Comparison of ENCODE assay signal across 18 mouse cellular contexts in the genomic region with DNA sequence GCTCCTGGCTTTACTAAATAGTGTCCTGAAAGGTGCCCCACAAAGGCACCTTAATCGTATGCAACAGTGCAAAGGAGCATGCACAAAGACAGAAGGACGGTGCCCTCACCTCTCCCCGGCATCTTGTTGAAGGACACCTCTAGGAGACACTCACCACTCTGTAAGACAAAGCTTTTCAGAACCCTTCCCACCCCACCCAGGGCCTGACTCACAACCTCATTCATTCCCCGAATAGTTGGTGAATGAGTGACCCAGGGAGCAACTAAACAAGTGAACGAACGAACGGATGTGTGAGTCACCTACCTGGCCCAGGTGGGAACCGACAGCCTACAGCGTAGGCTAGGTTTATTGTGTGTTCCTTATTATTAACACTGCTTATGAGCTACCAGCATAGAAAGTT.
A peak's percentile ranks its signal among the peaks of the same experiment; 100 is the strongest.
DNase-seq lines count a peak whose midpoint lies in the region; ATAC-seq and TF ChIP-seq lines count a peak whose summit lies in the region.
"Had no signal": no experiment of that assay in that cellular context is flagged by ENCODE, and none has a peak within 500 bp of the region (broad histone marks: within the 10 kb centered on the region; RNA-seq: fewer than 3 reads in every experiment).

No protein-coding gene starts in this region.

- no peak overlapping the region for H3K4me3 ChIP-seq in gastrocnemius, adult 2 months
- no peak overlapping the region for H3K4me3 ChIP-seq in lung, postnatal 0 days (ENCODE audit: low read depth, low read length)
- no peak overlapping the region for H3K4me3 ChIP-seq in stomach, postnatal 0 days (ENCODE audit: low read depth, low read length)
- H3K4me3 ChIP-seq: left cerebral cortex, adult 2 months; limb, embryonic 13.5 days had no signal

- no peaks in the 10 kb centered on the region for H3K27me3 ChIP-seq in lung, postnatal 0 days (replicated peaks; ENCODE audit: insufficient read depth, low read length)
- no peaks in the 10 kb centered on the region for H3K27me3 ChIP-seq in stomach, postnatal 0 days (ENCODE audit: control insufficient read depth, insufficient read depth, low read length)
- H3K27me3 ChIP-seq: CH12.LX; limb, embryonic 13.5 days had no signal

- peak; percentile 64 for ATAC-seq in lung, postnatal 0 days
- ATAC-seq in stomach, postnatal 0 days (ENCODE audit: low FRiP score, low TSS enrichment) = peak; percentile 90
- ATAC-seq: forebrain, embryonic 16.5 days; inflammation-experienced regulatory T-cells, adult 6 months had no signal

- no peak overlapping the region for H3K9ac ChIP-seq in lung, postnatal 0 days (replicated peaks; ENCODE audit: low read depth)
- no peak overlapping the region for H3K9ac ChIP-seq in stomach, postnatal 0 days (ENCODE audit: low read length)
- H3K9ac ChIP-seq: limb, embryonic 13.5 days; liver, embryonic 14.5 days had no signal

- DNase-seq in gastrocnemius, adult 2 months = no peak
- DNase-seq in gastrocnemius, postnatal 4 days (ENCODE audit: low spot score in 2 of 2) = no peak
- peak; percentile 38 for DNase-seq in lung, postnatal 0 days (ENCODE audit: low spot score)
- no peak for DNase-seq in lung, postnatal 25 days (ENCODE audit: low spot score)
- peak; percentile 94 for DNase-seq in ZHBTc4 (ENCODE audit: low read depth, low spot score)
- peak; percentile 68 for DNase-seq in stomach, postnatal 0 days (ENCODE audit: low spot score)
- no peak for DNase-seq in cerebellum, postnatal 10 days
- no peak for DNase-seq in layer of hippocampus, postnatal 14 days (ENCODE audit: low spot score in 2 of 2)
- DNase-seq: adrenal gland, adult 8-10 months; cerebellum, postnatal 25 days; midbrain, embryonic 14.5 days; thymus, adult 2 months had no signal

- intact Hi-C loops in gastrocnemius, adult 2 months (cut with DNase I) = no loop called here

- H3K9me3 ChIP-seq in lung, postnatal 0 days (ENCODE audit: low read length) = no peaks in the 10 kb centered on the region
- H3K9me3 ChIP-seq in stomach, postnatal 0 days (ENCODE audit: control insufficient read depth, low read length) = no peaks in the 10 kb centered on the region
- H3K9me3 ChIP-seq: limb, embryonic 13.5 days had no signal

- no peaks in the 10 kb centered on the region; the same call in 1 of the 2 replicates for H3K4me1 ChIP-seq in lung, postnatal 0 days (ENCODE audit: insufficient read depth, low read depth, low read length)
- 0 out of 2 replicates have a peak, but pooled peaks cover 4% of the 10 kb centered on the region for H3K4me1 ChIP-seq in stomach, postnatal 0 days (replicated peaks; ENCODE audit: control insufficient read depth, insufficient read depth)

- H3K36me3 ChIP-seq in lung, postnatal 0 days (ENCODE audit: insufficient read depth, low read length) = peaks cover 24% of the 10 kb centered on the region; the same call in 1 of the 2 replicates
- H3K36me3 ChIP-seq in stomach, postnatal 0 days (ENCODE audit: control insufficient read depth, insufficient read depth, low read length) = no peaks in the 10 kb centered on the region; the same call in 1 of the 2 replicates

- TF ChIP-seq CTCF in gastrocnemius, adult 2 months (IDR thresholded peaks at IDR 0.05) = no peak
- no peak for TF ChIP-seq CTCF in lung, postnatal 0 days (IDR thresholded peaks at IDR 0.05)
- no peak for TF ChIP-seq CTCF in stomach, postnatal 0 days (IDR thresholded peaks at IDR 0.05; ENCODE audit: low read depth)

- no peak overlapping the region for H3K4me2 ChIP-seq in lung, postnatal 0 days (replicated peaks; ENCODE audit: low read depth, low read length)
- no peak overlapping the region for H3K4me2 ChIP-seq in stomach, postnatal 0 days (replicated peaks; ENCODE audit: low read depth)

- peak overlapping the region; percentile 20; the same call in 1 of the 2 replicates for H3K27ac ChIP-seq in gastrocnemius, adult 2 months
- H3K27ac ChIP-seq in lung, postnatal 0 days (ENCODE audit: low read length) = no peak overlapping the region
- 0 out of 2 replicates have a peak overlapping the region, but pooled peaks have one; percentile 58 for H3K27ac ChIP-seq in stomach, postnatal 0 days (replicated peaks)
- H3K27ac ChIP-seq: left cerebral cortex, adult 2 months; limb, embryonic 13.5 days; liver, embryonic 14.5 days had no signal

- TF ChIP-seq EP300 in lung, postnatal 0 days (IDR thresholded peaks at IDR 0.05) = 0 out of 2 replicates have a peak, but pooled peaks have one; percentile 25
- no peak for TF ChIP-seq EP300 in stomach, postnatal 0 days (optimal IDR thresholded peaks at IDR 0.05)

- WGBS in lung, postnatal 0 days = 62% methylated on average over 9 of the region's 9 CpGs
- 55% methylated on average over 9 of the region's 9 CpGs for WGBS in stomach, postnatal 0 days

Comparison
In these comparisons a context has a peak if more than half of its experiments do, and no peak if none do; other contexts are left out.
1. DNase-seq: peak in lung, postnatal 0 days (single experiment), ZHBTc4 (single experiment) and stomach, postnatal 0 days (single experiment); none in gastrocnemius, adult 2 months (single experiment), gastrocnemius, postnatal 4 days (0 of 2), lung, postnatal 25 days (single experiment), cerebellum, postnatal 10 days (0 of 2) and layer of hippocampus, postnatal 14 days (0 of 2).